Mouse (Mus musculus) heart, postnatal 25 days (tissue): ENCODE measurements at regions not wholly inside any gene's neighbourhood (a gene's known extent, or its start where the extent isn't known, plus 50 kb on each side); places are given as distances from the start of the nearest gene placed in this dataset.

Experiments
- DNase-seq: peaks from one replicate; pipeline ENCODE4 v3.0.0; 2022; ENCODE audit warnings: low spot score
- intact Hi-C: fragments of 180-260 bp; cut with DNase I; formaldehyde crosslinking; loops from one replicate; pipeline ENCODE4 v1.15.1; 2025

- no peak for DNase-seq
- intact Hi-C loops, result no loop called here
Measured at GRCm38 (mm10) chr1:35814207-35814606, 254.0 kb upstream of the Hs6st1 start.

- intact Hi-C loops, result no loop called here
- DNase-seq, result no peak
Measured at GRCm38 (mm10) chr1:35814751-35815150, 253.4 kb upstream of the Hs6st1 start.

- intact Hi-C loops, result no loop called here
Measured at GRCm38 (mm10) chr1:35821791-35822190, 246.4 kb upstream of the Hs6st1 start.

DNA sequence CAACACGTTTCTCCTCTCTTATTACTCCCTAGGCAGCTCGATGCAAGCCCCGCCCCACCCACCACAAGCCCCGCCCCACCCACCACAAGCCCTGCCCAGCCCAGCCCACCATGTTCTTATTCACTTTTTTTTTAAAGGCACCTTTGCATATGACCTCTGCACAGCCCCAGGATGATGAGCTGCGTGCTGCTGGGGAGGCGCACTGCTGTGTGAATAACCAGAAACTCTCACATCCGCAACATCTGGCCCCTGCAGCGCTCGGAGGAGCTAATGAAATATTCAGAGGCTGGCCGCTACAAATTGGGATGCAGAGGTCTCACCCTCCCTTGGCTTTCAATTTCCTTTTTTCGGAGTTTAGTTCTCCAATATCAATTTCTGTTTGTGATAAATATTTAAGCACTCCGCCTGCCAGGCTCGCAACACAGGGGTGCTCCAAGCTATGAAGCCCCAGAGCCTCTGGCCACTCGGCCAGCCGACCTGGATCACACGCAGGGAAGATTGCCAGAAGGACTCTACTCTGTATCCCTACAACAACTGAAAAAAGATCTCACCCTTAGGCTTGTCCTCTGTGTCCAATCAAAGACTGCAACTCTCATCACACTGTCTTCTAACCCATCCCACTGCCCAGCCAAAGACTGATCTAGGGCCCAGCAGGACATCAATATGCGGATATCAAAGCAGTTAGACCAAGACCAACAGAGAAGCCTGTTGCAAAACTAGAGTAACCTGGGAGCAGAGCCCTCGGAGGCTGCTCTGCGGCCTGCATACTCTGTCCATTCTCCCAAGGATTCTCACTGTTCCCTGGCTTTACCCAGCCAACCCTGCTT lies 245.6 kb upstream of the Hs6st1 start:
- no peak for DNase-seq
- intact Hi-C loops, result no loop called here

More at GRCm38 (mm10) chr1:35821791-35822190, 246.4 kb upstream of the Hs6st1 start:
- DNase-seq, result no peak

GRCm38 (mm10) chr1:35823496-35823895 lies 244.7 kb upstream of the Hs6st1 start:
- DNase-seq, result no peak
- intact Hi-C loops, result no loop called here

DNA sequence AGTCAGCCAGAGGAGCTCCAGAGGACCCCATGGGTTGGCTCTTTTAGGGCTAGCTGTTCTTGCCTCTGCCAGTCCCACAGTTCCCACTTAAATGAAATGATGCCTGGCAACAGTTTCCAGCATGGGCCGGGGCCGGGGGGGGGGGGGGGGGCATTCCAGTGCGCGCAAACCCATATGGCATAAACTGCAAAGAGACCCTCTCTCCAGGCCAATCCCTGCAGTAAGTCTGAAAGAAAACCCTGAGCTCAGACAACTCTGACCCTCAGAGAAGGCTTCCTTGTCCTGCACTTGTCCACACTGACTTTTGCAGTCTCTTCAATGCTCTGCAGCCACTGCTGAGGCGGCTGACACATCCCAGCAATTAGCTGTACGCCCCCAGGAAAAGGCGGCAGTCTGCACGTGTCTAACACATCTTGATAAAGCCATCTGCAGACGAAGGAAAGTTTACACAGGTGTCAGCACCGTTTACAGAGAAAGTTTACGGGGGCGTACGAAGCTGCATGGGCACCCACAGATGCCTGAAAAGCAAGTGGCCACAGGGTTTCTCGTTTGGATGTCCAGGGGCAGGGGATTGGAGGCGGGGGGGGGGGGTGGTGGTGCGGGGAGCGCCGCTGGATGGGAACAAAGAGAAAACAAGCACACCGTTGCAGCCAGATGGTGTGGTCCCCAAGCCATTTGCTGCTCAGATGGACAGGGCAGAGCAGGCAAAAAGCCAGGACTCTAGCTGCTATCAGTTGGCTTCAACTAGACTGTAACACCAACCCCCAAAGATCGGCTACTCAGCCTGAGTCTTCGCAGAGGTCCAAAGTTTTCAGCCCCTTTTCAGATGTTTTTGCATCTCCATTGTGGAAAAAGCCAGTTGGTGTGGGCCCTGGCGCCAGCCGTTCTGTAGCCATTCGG lies 244.0 kb upstream of the Hs6st1 start:
- no peak for DNase-seq
- intact Hi-C loops, result no loop called here

DNA sequence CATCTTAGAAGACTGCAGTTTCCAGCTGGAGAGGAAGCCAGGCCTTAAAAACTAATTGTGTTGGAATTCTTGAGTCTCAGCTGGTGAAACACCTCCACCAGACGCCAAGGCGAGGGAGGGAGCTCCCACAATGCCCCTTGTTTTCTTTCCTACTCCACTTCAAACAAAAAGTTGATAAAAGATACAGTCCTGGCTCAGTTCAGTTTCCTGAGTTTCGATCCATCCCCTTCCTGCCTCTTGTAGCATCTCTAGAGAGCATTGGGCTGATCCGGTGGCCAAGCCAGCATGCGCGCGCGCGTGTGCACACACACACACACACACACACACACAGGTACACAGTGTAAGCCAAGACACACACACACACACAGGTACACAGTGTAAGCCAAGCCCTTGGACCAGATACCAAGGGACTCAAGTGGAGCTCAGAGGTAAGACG lies 242.7 kb upstream of the Hs6st1 start:
- intact Hi-C loops, result no loop called here
- DNase-seq, result no peak

- intact Hi-C loops, result no loop called here
- no peak for DNase-seq
Measured at GRCm38 (mm10) chr1:35826575-35827114, 241.6 kb upstream of the Hs6st1 start.

DNA sequence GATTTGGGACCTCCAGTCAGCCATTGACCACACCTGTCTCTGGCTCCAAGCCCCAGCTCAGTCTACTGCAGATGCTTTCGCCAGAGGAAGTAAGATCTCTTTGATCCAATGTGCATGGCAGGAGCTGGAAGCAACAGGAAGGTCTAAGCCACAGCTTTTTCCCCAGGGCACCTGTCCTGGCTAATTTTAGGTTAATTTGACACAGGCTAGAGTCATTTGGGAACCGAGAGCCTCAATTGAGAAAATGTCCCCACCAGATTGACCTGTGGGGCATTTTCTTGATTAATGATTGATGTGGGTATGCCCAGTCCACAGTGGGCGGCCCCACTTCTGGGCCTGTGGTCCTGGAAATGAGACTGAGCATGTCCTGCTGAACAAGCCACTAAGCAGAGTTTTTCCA lies 240.7 kb upstream of the Hs6st1 start:
- DNase-seq, result no peak

GRCm38 (mm10) chr1:35834180-35834579 lies 234.0 kb upstream of the Hs6st1 start:
- DNase-seq, result no peak
- intact Hi-C loops, result no loop called here

More for the DNA sequence above, 240.7 kb upstream of the Hs6st1 start:
- intact Hi-C loops, result no loop called here

GRCm38 (mm10) chr1:35836552-35836951 lies 231.6 kb upstream of the Hs6st1 start:
- DNase-seq, result no peak
- intact Hi-C loops, result no loop called here

DNA sequence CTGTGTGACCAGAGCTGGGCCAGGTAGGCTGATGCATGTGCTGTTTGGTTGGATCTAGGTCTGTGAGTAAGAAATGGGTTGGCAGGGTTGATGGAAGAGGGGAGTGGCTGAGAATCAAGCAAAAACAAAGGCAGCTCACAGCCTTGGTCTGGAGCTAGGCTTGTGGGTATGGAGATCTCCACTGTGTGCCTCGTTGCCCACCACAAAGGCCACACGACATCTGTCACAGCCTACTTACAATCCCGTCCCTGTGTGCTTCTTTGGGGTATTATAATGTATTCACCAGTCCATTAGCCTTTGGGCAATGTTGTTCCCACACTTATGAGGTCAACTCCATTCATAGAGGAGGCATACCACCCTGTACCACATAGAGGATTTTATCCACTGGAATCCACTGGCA lies 229.6 kb upstream of the Hs6st1 start:
- no peak for DNase-seq
- intact Hi-C loops, result loop anchor here (2.0 kb wide), 1 partner anchor 296 kb away; no protein-coding TSS in a partner anchor

DNA sequence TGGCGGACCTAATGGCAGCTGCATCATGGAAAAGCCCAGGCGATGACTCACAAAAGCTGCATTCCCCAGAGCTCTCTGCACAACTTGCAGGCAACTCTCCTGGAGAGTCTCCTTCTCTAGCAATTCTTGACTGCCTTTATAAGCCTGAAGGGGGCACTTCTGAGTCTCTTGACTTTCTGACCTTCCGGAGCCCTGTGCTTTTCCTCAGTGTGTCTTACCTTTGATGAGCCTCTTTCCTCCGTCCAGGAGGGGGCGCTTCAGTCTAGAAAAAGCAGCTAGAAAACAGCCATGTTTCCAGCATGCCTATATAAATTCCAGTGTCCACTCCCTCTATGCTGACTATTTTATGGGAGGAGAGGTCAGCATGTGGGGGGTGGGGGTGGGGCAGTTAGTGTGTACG lies 228.8 kb upstream of the Hs6st1 start:
- intact Hi-C loops, result loop anchor here (2.0 kb wide), 1 partner anchor 295 kb away; no protein-coding TSS in a partner anchor
- no peak for DNase-seq

GRCm38 (mm10) chr1:35841626-35842025 lies 226.6 kb upstream of the Hs6st1 start:
- intact Hi-C loops, result no loop called here
- no peak for DNase-seq

DNA sequence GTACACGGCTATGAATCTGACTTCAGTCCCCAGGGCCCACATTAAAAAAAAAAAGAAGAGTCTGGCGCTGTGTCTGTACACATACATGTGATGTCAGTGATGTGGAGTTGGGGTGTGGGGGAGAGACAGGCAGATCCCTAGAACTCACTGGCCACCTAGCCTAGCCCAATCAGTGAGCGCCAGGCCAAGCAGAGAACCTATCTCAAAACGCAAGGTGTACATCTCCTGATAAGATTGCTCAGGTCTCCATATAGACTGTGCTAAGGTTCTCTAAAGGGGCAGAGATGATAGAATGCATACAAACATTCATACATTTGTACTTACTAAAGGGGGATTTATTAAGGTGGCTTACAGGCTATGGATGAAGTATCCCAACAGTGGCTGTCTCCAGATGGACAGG lies 225.5 kb upstream of the Hs6st1 start:
- intact Hi-C loops, result no loop called here
- DNase-seq, result no peak

DNA sequence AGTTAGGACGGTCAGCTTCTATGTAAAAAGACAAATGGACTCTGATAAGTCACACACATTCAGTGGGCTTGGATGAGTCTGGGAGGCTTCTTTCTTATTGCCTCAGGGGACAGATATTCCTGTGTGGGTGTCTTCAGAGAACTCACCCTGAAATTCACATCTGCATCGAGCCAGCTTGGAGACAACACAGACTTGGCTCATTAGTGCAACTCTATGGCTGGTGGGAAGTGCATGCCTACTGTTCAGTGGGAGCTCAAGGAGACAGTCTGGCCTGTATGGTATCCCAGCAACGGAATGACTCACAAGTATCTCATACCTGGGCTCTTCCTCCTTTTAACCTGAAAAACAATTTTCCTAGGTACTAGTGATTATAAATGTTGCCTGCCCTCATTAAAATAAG lies 224.6 kb upstream of the Hs6st1 start:
- intact Hi-C loops, result no loop called here

DNA sequence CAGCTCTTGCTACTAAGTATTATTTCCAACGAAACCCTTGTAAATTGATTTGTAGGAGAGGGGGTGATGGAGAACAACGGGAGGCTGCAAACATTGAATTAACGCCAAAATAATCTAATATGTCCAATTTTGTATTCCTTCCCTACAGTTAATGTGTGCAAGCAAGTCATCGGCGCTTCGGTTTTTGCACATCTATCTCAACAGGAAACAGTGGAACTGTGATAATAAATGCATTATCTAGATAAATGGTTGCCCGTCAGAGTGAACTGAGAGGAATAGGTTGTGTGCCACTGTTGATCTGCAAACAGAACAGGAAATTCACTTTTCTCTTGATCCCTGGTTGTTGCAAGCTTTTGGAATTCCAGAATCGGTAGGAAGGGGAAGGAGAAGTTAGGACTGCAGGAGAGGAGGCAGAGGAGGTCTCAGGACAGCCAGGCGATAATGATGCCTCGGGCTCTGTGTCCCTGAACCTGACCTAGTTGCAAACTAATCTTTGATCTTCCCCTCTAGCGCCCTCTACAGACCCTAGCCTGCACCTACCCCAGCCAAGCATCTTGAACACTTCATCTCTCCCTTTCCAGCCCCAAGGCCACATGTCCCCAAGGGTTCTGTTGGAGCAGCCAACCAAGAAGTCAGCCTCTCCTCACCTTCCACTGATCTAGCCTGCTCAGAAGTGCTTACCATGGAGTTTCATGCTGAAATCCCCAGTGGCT lies 221.8 kb upstream of the Hs6st1 start:
- DNase-seq, result no peak
- intact Hi-C loops, result no loop called here

More for the DNA sequence above, 224.6 kb upstream of the Hs6st1 start:
- DNase-seq, result no peak

DNA sequence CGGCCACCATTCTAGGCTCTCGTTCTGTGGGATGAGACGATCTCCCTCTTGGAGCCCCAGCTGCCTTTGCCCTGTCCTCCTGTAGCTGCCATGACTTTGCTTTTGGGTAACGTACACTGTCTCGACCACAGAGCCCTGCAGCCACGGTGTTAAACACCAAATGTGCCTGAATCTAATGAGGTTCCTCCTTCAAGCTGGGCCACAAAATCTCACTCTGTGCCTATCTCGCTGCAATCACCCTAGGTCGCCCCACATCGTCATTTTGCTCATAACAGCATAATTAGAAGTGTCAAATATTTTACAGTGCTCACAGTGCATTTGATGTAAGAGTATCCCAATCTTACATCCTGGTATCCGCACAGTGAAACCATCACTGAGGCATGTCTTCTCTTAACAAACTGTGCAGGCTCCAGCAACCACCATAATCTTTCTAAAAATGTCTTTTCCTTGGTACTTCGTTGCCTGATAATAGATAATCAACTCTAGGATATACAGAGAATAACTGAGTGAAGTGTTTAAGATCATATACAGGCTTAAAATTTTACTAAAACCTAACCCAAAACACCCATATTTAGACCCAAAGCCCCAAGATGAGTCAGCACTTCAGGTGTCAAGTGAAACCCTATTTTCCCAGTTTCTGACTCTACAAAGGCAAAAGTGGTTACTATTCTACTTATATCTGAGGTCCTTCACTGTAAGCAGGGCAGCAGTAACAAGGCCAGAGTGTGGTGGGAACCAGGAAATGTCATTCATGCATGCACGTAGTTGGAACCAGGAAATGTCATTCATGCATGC lies 219.8 kb upstream of the Hs6st1 start:
- intact Hi-C loops, result no loop called here
- DNase-seq, result no peak
